Mouse (Mus musculus): ENCODE data around the gene Oprl1. TPM values are rescaled to one million over a fixed set of nuclear protein-coding genes. Genes with fewer than 3 reads are reported as not detected.

The Oprl1 gene
- 1.6 and 1.7 TPM in 2 replicates for polyA plus RNA-seq (2015; fragmentation: Nextera tagmentation; extraction: Ambion mirVana)

DNA sequence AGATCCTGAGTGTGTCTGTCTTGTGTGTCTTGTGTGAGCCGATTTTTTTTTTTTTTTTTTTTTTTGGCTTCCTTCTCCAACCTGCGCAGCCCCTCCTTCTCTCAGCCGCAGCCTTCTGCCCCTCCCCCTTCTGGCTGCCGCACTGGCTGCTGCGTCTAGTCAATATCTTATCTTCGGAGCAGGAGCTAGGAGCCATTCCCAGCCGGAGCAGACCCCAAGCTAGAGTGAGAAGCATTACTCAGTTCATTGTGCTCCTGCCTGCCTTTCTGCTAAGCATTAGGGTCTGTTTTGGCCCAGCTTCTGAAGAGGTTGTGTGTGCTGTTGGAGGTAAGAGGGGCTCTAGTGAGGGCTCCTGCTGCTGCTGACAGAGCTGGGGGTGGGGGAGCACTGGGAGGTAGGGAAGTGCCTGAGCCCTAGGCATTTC is at the start of gene Oprl1:
TSS of gene Oprl1 (plus strand) at position 114 of the 424 bp plus-strand sequence.
- Histone ChIP-seq H3K36me3 (no peaks in the 10 kb centered on the region), H3K27me3 (replicated peaks) (no peaks in the 10 kb centered on the region), H3K9me3 (no peaks in the 10 kb centered on the region), H3K4me1 (replicated peaks) (peaks cover 4% of the 10 kb centered on the region; the same call in 1 of the 2 replicates), H3K4me3 (replicated peaks) (0 out of 2 replicates have a peak within 1 kb of the TSS, but pooled peaks have one; percentile 6), H3K4me2 (replicated peaks) (peak within 1 kb of the TSS; percentile 48), H3K27ac (no peak within 1 kb of the TSS), H3K9ac (no peak within 1 kb of the TSS)
- WGBS = 0% methylated on average over 7 of the region's 7 CpGs
- peak; percentile 62; the same call in 1 of the 2 replicates for ATAC-seq

DNA sequence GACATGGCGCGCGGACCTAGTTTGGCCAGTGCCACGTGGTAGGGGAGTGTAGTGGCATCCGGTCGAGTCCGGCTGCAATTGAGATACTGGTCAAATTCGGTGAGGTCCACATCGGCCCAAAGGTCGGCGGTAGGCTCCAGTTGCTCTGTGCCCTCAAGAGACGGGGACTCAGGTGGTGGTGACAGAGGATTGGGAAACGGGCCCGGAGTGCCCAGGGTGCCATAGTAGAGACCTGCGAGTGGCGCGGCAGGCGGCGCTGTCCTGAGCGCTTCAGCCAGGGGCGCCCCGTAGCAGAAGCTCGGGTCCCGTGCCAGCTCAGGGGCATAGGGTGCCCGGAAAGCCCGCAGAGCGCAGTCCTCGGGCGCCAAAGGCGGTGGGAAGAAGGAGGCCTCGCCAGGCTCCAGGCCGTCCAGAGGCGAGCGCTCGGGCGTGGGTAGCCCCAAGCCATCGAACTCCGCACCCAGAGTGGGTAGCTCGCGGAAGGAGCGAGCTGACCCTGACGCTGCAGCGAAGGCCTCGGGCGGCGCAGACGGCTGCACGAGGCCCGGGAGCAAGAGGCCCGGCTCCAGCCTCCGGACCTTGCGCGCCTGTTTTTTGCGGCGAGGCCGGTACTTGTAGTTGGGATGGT is 44.4 kb upstream of the Oprl1 start:
- Histone ChIP-seq H3K27ac (no peak overlapping the region), H3K4me2 (replicated peaks) (peak overlapping the region; percentile 75), H3K4me3 (replicated peaks) (peak overlapping the region; percentile 43), H3K9ac (peak overlapping the region; percentile 32), H3K27me3 (replicated peaks) (peaks cover 74% of the 10 kb centered on the region), H3K36me3 (no peaks in the 10 kb centered on the region), H3K9me3 (no peaks in the 10 kb centered on the region), H3K4me1 (replicated peaks) (peaks cover 15% of the 10 kb centered on the region)
- WGBS = 5% methylated on average over 56 of the region's 56 CpGs
- no peak for ATAC-seq

GRCm38 (mm10) chr2:181670913-181671311 is 43.9 kb upstream of the Oprl1 start:
- Histone ChIP-seq H3K4me1 (replicated peaks) (peaks cover 19% of the 10 kb centered on the region), H3K27me3 (replicated peaks) (peaks cover 74% of the 10 kb centered on the region), H3K27ac (no peak overlapping the region), H3K9ac (peak overlapping the region; percentile 32), H3K4me2 (replicated peaks) (peak overlapping the region; percentile 75), H3K4me3 (replicated peaks) (peak overlapping the region; percentile 43), H3K36me3 (no peaks in the 10 kb centered on the region), H3K9me3 (no peaks in the 10 kb centered on the region)
- WGBS = under 1% methylated on average over 41 of the region's 41 CpGs
- ATAC-seq = no peak

DNA sequence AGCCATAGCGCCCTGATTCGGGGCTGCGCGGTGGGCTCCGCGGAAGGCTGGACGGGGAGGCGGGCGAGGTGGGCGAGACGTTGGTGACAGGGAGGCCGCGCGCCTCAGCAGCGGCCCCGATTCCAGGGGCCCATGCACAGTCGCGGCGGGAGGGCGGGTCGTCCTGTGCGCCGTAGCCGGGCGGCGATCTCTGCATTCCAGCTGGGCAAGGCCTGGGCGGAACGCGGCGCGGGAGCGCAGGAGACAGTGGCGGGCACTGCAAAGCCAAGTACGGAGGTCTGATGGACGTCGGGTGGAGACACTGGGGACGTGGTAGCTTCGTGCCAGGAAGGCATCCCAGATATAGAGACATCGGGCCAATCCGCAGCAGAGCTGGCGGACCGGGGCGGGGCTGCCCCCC is 43.5 kb upstream of the Oprl1 start, which contains the start of gene Sox18:
TSS of gene Sox18 (minus strand) at position 315 of the 400 bp plus-strand sequence.
- Histone ChIP-seq H3K4me2 (replicated peaks) (peak within 1 kb of the TSS; percentile 75), H3K9ac (peak within 1 kb of the TSS; percentile 32), H3K9me3 (no peaks in the 10 kb centered on the region), H3K27me3 (replicated peaks) (peaks cover 74% of the 10 kb centered on the region), H3K4me1 (replicated peaks) (peaks cover 19% of the 10 kb centered on the region), H3K27ac (no peak within 1 kb of the TSS), H3K4me3 (replicated peaks) (peak within 1 kb of the TSS; percentile 43), H3K36me3 (no peaks in the 10 kb centered on the region)
- under 1% methylated on average over 38 of the region's 43 CpGs for WGBS
- ATAC-seq = peak; percentile 16; the same call in 1 of the 2 replicates

DNA sequence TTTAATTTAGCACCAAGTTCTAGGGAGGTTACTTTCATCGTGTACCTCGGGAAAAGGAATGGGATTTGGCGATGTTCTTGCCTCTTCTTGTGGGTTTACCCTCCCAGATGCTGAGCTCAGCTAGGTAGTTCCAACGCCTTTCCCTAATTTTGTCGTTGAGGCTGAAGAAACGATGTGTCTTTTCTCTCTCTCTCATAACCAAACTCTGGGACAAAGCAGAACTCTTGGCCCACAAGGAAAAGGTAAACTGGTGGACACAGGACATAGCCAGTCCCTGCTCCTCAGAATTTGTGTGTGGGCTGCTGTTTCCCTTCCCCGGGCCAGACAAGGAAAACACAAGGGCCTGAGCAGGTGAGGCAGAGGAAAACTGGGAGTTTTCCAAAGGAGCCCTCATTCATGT is 42.8 kb upstream of the Oprl1 start:
- Histone ChIP-seq H3K4me3 (replicated peaks) (peak overlapping the region; percentile 43; the same call in 1 of the 2 replicates), H3K4me2 (replicated peaks) (peak overlapping the region; percentile 75; the same call in 1 of the 2 replicates)
- ATAC-seq = no peak

GRCm38 (mm10) chr2:181673501-181673900 is 41.3 kb upstream of the Oprl1 start:
- no peak overlapping the region for H3K9ac ChIP-seq
- no peak for ATAC-seq
- H3K27me3 ChIP-seq (replicated peaks) = peaks cover 61% of the 10 kb centered on the region
- 41% methylated on average over 1 of the region's 1 CpGs for WGBS
- peaks cover 19% of the 10 kb centered on the region for H3K4me1 ChIP-seq (replicated peaks)
- no peaks in the 10 kb centered on the region for H3K9me3 ChIP-seq
- no peak overlapping the region for H3K4me3 ChIP-seq (replicated peaks)
- no peaks in the 10 kb centered on the region for H3K36me3 ChIP-seq
- no peak overlapping the region for H3K27ac ChIP-seq
- H3K4me2 ChIP-seq (replicated peaks) = no peak overlapping the region

More for the DNA sequence above, 42.8 kb upstream of the Oprl1 start:
- peaks cover 19% of the 10 kb centered on the region for H3K4me1 ChIP-seq (replicated peaks)
- WGBS = 32% methylated on average over 7 of the region's 7 CpGs
- peaks cover 72% of the 10 kb centered on the region for H3K27me3 ChIP-seq (replicated peaks)
- no peaks in the 10 kb centered on the region for H3K36me3 ChIP-seq
- H3K9me3 ChIP-seq = no peaks in the 10 kb centered on the region
- no peak overlapping the region for H3K27ac ChIP-seq
- no peak overlapping the region for H3K9ac ChIP-seq

DNA sequence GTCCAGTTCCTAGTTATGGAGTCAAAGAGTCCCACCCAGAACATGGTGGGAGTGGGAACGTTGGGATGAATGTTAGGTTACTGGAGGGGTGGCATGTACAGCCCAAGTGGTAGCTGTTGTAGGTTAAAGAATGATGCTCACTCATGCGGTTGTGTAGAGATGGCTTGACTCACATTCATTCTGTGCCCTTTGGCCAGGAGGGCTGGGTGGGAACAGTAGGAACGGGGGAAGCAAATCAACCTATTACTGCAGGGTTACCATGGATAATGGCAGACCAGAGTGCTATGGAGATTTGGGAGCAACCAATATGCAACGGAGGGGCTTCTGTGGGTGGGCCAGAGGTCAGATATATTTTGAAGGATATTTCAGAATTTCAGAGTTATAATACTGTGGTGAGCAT is 39.9 kb upstream of the Oprl1 start:
- no peak overlapping the region for H3K9ac ChIP-seq
- no peak overlapping the region for H3K4me3 ChIP-seq (replicated peaks)
- no peak for ATAC-seq
- H3K4me2 ChIP-seq (replicated peaks) = no peak overlapping the region
- no peaks in the 10 kb centered on the region for H3K9me3 ChIP-seq
- no peak overlapping the region for H3K27ac ChIP-seq
- WGBS = 77% methylated on average over 4 of the region's 4 CpGs
- H3K36me3 ChIP-seq = no peaks in the 10 kb centered on the region
- peaks cover 49% of the 10 kb centered on the region for H3K27me3 ChIP-seq (replicated peaks)
- H3K4me1 ChIP-seq (replicated peaks) = peaks cover 24% of the 10 kb centered on the region

DNA sequence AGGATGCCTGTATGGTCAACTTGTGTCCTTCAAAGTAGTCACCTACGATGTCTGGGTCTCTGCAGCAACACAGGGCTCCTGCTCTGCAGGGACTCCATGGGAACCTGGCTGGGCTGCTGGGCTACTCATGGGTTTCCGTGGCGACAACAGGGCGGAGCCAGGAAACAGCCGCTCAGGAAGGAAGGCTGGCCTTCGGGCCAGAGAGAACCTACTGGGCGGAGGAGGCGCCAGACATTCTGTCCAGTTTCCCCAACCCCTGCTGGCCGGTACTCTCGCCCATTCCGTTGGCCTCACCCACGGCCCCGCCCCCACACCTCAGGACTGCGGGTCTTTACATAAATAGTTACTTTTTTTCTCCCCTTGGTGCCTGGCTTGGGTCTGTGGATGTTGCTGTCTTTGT is 39.4 kb upstream of the Oprl1 start:
- no peak overlapping the region for H3K4me3 ChIP-seq (replicated peaks)

GRCm38 (mm10) chr2:181676424-181676823 is 38.4 kb upstream of the Oprl1 start:
- ATAC-seq = no peak
- WGBS = 59% methylated on average over 2 of the region's 2 CpGs
- Histone ChIP-seq H3K36me3 (no peaks in the 10 kb centered on the region), H3K4me3 (replicated peaks) (no peak overlapping the region), H3K27me3 (replicated peaks) (peaks cover 39% of the 10 kb centered on the region), H3K27ac (no peak overlapping the region), H3K9me3 (no peaks in the 10 kb centered on the region), H3K4me1 (replicated peaks) (peaks cover 16% of the 10 kb centered on the region), H3K4me2 (replicated peaks) (no peak overlapping the region), H3K9ac (no peak overlapping the region)

More for the DNA sequence above, 39.4 kb upstream of the Oprl1 start:
- H3K9me3 ChIP-seq = no peaks in the 10 kb centered on the region
- peak overlapping the region; percentile 45 for H3K4me2 ChIP-seq (replicated peaks)
- peaks cover 44% of the 10 kb centered on the region for H3K27me3 ChIP-seq (replicated peaks)
- ATAC-seq = no peak
- H3K9ac ChIP-seq = no peak overlapping the region
- no peak overlapping the region for H3K27ac ChIP-seq
- peaks cover 22% of the 10 kb centered on the region for H3K4me1 ChIP-seq (replicated peaks)
- WGBS = 3% methylated on average over 14 of the region's 14 CpGs
- H3K36me3 ChIP-seq = no peaks in the 10 kb centered on the region

DNA sequence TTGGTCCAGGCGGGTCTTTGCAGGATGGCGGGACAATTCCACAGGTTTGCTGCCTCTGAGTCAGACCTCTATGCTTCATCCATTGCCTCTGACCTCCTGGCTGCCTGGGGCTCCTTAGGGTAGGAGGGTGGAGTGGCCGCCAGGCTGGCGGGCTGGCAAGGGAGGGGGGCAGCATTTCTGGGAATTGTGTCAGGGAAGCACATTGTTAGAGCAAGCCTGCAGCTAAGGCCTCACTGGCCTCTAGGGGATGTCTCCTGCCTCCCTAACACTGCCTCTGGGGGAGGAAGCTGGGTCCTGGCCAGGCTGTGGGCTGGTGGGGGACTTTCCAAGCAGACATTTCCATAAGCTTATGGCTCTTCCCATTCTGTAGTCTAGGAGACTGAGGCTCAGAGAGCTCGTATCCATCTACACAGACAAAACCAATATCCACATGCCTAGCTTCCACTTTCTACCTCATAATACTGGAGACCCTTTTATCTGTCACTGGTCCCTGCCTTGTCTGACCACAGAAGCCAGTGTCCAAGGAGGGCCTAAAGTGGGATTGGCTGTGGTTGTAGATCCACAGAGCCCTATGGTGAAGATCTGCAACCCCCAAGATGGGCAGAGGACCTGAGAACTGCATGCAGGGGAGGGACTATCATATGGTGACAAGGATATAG is 37.6 kb upstream of the Oprl1 start:
- H3K9ac ChIP-seq = no peak overlapping the region
- 0 out of 2 replicates have a peak overlapping the region, but pooled peaks have one; percentile 20 for H3K27ac ChIP-seq
- no peak for ATAC-seq

DNA sequence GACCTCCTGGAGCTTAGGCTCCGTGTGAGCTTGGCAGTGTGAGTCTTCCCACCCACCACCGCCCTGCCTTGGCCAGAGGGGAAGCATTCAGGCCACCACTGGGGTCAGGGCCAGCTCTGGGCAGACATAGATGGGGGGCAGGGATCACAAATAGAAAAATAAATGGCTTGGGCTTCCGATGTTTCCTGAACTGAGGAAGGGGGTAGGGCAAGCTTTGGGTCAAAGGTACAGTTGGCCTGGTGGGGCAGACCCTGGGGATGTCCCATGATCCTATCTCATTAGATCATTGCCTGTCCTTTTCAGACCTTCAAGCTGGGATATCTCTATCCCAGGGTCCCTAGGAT is 37.1 kb upstream of the Oprl1 start:
- H3K27ac ChIP-seq = 0 out of 2 replicates have a peak overlapping the region, but pooled peaks have one; percentile 20
- ATAC-seq = no peak
- no peak overlapping the region for H3K4me3 ChIP-seq (replicated peaks)
- WGBS = 51% methylated on average over 3 of the region's 3 CpGs
- no peak overlapping the region for H3K9ac ChIP-seq
- H3K9me3 ChIP-seq = no peaks in the 10 kb centered on the region
- H3K27me3 ChIP-seq (replicated peaks) = peaks cover 26% of the 10 kb centered on the region
- no peak overlapping the region for H3K4me2 ChIP-seq (replicated peaks)
- peaks cover 14% of the 10 kb centered on the region; the same call in 1 of the 2 replicates for H3K4me1 ChIP-seq (replicated peaks)
- H3K36me3 ChIP-seq = no peaks in the 10 kb centered on the region

More for the DNA sequence above, 37.6 kb upstream of the Oprl1 start:
- H3K9me3 ChIP-seq = no peaks in the 10 kb centered on the region
- no peak overlapping the region for H3K4me2 ChIP-seq (replicated peaks)
- H3K4me3 ChIP-seq (replicated peaks) = no peak overlapping the region
- peaks cover 31% of the 10 kb centered on the region for H3K27me3 ChIP-seq (replicated peaks)
- peaks cover 14% of the 10 kb centered on the region; the same call in 1 of the 2 replicates for H3K4me1 ChIP-seq (replicated peaks)
- WGBS = 66% methylated on average over 5 of the region's 5 CpGs
- H3K36me3 ChIP-seq = no peaks in the 10 kb centered on the region

DNA sequence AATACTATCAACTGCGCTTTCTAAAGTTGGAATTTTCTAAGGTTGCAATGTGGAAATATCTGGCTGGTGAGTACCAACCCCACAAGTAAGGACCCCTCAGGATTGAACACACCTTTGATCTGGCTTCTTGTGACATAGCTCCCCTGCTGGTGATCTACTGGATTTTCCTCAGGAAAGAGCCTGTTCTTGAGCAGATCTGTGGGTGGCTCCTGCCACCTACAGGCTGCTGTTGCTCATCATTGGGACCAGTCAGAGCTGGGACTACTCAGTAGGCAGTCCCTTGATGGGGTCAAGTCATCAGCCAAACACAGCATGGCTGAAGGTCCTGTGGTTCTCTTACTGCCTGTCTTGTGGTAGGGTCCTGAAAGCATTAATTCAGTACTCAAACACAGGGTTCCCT is 36.0 kb upstream of the Oprl1 start:
- Histone ChIP-seq H3K4me3 (replicated peaks) (no peak overlapping the region), H3K4me2 (replicated peaks) (no peak overlapping the region), H3K27me3 (replicated peaks) (peaks cover 16% of the 10 kb centered on the region), H3K9me3 (no peaks in the 10 kb centered on the region), H3K4me1 (replicated peaks) (peaks cover 14% of the 10 kb centered on the region; the same call in 1 of the 2 replicates), H3K9ac (no peak overlapping the region), H3K36me3 (no peaks in the 10 kb centered on the region), H3K27ac (no peak overlapping the region)
- 45% methylated on average over 1 of the region's 1 CpGs for WGBS
- ATAC-seq = peak; percentile 76
